Mouse (Mus musculus) ES-Bruce4 (cell line): ENCODE data around the gene Flnc.
"Not testable (repeated sequence)": the region's sequence is repeated elsewhere in the genome, so short reads cannot be mapped to it uniquely, and the experiment has no call there.

Experiments used
- CTCF ChIP-seq: IDR thresholded peaks from one replicate; pipeline ENCODE4 v1.8.1; 2011; ENCODE audit warnings: low read depth, low read length
- EP300 ChIP-seq: IDR thresholded peaks from 2 replicates; pipeline ENCODE4 v1.6.1; 2011; ENCODE audit warnings: low read depth, low read length; ENCODE audit not compliant: insufficient read depth
- POLR2A ChIP-seq: IDR thresholded peaks from one replicate; pipeline ENCODE4 v1.8.1; 2011; ENCODE audit warnings: low read length; ENCODE audit not compliant: insufficient read depth

- TF ChIP-seq CTCF, POLR2A, EP300: not testable (repeated sequence)
Observed at GRCm38 (mm10) chr6:29391241-29391640, 41.8 kb upstream of the Flnc start.
